Mouse (Mus musculus) telencephalon, adult 2 months (tissue): ENCODE results near the gene Klri1.
"Not testable (repeated sequence)": the region's sequence is repeated elsewhere in the genome, so short reads cannot be mapped to it uniquely, and the experiment has no call there.

Source experiments
- DNase-seq: peaks from one replicate; pipeline ENCODE4 v3.0.0-alpha.2; 2011; ENCODE audit warnings: low read depth, low spot score

Klri1 gene

DNA sequence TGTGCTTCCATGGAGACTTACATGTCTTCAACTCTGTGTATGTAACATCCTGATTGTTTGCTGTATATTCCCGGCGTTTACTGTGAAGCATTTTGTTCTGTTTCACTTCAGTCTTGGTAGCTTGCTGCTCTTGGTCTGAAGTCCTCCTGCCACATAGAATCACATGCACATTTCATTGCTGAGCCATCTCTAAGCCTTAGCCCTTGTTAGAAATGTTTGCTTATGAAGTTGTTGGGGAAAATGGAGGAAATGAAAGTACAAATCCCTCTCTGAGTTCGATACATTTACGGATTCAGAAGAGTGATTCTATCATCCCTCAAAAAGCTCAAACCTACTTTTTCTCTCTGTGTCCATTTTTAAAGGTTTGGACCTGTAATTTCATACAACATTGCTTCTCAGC, at the start of gene Klri1:
Gene Klri1 (minus strand): TSS at position 101 of the 400 bp plus-strand sequence.
- DNase-seq: no peak

DNA sequence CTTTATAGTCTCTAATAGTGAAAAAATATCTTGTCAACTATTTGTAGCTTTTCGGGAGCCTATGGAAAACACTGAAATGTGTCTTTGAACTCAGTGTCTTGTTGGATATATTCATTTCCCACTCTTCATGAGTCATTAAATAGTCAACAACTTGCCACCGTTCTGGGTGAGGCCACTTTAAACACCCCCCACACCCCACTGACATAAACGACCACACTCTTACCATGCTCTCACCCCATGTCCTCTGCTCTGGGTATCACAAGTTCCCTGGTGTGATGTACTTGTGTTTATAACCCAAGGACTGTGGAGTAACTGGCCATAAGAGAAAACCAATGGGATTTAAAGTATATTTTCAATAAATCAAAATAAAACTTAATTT, 30.7 kb upstream of the Klri1 start:
- DNase-seq: no peak

DNA sequence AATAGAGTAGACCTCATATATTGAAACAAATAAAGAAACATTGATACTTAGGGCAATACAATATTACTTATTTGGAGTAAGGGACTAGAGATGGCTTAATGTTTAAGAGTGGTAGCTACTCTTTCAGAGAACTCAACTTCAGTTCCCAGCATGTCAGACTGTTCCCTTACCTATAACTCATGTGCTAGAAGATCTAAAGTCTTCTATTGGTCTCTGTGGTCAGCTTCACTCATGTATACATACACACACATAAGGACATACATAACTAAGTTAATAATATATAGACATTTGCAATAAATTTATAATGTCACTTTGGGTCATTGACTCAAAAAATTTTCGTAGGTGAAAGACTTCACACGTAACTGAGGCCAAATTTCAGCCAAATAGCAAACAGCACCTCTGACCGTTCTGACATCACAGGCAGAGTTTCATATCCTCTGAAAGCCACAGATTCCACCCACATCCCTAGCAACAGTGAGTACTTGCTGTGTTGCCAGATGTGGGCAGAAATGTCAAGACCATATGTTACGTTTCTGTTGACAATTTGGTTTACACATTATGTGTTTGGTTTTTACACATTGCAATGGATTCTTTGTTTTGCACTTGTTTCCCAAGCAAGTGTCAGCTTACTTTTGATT, 30.2 kb upstream of the Klri1 start:
- no peak for DNase-seq

DNA sequence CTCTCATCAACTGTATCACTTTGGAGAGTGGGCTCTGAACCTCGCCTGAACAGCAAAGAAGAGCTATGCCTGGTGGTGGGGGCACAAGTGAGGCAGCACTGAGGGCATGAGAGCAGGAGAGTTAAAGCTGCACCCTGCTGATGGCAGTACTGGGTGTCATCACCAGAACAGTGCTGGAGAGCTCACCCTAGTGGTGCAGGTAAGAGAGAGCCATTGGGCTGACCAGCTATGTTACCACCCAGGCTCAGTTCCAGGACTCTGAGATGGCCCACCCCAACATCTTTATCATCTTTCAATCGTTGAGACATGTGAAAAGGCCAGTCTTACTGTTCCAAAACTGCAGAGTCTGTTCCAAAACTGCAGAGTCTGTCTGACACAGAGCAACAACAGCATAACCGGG, 29.2 kb upstream of the Klri1 start:
- DNase-seq: no peak

DNA sequence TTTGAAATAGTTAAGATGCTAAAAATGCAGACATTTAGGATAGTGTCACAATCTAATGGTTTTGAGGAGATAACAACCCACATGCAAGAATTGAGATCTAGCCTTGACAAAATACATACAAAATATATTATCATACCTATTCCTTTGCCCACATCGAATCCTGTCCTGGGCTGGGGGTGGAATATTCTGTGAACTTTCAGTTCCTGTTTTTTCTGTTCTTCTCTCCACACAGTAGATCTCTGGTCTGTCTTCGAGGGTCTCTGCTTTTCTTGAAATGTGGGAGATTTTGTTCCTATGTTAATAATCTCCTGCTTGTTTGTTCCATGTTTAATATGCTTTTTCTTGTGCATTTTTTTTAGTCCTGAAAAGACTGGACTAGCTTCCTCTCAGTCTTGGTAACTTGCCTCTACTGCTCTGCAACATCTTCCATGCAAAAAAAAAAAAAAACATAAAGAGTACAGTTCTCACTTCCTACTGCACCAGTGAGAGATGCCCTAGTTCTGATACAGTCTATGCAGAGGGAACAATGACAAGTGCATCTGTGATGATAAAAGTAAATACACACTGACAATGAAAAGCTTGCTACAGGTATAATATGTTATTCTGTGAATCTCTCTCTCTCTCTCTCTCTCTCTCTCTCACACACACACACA, 23.3 kb upstream of the Klri1 start, which contains the start of gene Klri2:
Gene Klri2 (minus strand): TSS at position 416 of the 653 bp plus-strand sequence.
- no peak for DNase-seq

DNA sequence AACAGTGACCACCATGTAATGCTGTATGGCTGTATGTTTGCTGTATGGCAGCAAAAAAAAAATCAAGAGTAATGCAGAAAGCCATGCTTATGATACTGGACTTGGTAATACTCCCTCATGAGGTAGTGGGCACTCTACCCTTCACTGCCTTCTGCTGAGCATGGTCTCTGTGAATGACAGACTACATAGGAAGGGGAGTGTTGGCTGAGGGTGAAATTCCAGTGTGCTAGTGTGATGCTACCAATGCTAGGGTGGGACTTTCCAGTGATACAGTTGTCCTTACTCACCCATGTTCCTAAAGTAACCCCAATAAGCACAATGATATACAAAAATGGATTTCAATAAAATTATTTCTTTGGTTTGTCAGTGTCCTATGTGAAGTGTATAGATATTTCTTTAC, 19.5 kb upstream of the Klri1 start:
- no peak for DNase-seq

DNA sequence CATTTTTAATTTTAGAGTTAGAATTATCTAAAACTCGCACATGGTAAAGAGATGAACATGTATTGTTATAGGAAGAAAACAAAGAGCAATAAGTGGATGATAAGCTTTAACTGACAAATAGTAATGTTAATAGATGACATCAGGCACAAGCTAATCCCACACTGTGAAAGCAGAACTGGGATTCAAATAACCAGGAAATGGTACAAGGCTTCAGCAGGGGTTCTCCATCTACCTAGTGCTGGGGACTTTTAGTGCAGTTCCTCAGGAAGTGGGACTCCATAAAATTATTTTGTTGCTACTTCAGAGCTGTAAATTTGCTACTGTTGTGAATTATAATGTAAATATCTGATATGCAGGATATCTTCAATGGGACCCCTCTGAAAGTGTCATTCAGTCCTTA, 10.3 kb upstream of the Klri1 start:
- DNase-seq: no peak

DNA sequence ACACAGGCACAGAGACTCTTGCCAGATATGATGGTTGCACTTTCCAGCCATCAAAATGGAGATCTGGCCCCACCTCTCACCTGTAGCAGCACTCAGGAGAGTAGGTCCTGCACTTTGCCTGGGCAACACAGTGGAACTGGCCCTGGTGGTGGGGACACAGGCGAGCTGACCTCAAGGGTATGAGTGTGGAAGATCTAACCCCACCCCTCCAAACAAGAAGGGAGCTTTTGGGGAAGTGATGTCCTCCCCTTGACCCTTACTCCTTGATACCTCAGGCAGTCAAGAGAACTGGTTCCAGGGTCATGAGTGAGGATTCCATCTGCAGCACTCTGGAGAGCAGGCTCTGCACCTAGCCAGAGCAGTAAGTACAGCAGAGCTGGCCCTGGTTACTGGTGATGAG, 4.5 kb upstream of the Klri1 start:
- DNase-seq: no peak

DNA sequence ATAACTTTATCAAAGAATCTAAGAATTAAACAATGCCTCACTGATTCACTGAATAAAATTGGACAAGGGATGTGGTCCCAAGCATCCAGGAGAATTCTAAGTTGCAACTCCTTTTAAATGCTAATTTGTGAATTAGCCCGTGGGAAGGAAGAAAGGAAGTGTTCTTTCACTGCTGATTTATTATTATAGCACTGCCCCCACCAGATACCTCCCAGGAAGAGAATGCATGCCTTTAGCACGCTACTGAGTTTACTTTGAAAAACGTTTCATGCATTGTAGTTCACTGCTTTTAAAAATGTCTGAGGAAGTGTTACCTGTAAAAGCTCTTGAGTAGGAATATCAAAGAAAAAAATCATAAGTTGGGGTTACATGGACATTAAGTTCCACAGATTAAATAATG, 3.6 kb upstream of the Klri1 start:
- no peak for DNase-seq

DNA sequence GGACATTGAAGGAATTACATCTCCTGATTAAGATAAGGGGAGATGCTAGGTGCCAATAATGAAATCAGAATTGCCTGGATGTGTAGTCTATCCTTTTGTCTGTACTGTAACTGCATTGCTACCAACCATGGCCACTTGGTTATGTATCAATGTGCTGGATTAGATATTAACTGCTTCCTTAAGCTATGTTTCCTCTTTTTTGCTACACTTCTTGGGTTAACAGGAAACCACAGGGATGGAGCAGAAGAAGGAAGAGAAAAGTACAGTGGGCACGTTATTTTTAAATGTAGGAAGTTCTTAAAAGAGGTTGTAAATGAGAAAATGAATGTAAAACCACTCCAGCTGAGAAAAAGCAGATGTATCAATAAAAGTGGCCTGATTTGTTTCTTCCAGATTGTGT, 3.4 kb downstream of the Klri1 start:
- DNase-seq: no peak

DNA sequence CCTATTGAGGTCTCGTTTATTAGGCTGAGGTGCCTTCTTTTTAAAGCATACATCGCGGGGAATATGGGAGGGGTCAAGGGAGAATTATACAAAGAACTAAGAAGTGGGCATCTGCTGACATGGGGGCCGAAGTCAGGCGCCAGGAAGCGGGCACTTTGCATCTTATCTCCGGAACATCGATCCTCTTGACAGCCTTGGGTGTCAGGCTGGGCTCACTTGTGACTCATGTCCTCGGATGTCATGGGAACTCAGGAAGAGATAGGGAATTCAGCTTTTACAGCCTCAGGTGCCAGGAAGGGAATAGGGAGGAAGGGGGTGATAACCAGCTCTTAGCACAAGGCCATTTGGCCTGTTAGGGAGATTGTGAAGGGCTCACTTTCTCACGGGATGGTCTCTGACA, 25.5 kb downstream of the Klri1 start:
- DNase-seq: not testable (repeated sequence)

DNA sequence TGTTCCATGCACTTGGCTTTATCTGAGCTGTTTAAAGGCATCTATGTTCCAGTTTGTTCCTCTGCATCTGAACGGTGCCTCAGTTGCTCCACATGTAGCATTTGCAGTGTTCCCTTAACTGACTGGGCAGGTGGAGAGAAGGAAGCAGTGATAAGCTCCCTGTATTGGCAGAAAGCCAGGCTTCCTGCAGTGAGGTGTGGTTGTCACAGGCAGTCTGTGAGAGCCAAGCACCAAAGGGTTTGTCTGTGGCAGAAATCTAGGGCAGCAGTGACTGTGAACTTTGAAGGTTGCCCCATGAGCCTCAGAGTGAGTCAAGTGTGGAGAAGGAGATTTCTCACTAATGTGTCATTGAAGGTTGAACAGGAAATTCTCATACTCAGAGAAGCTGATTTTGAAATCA, 36.6 kb downstream of the Klri1 start:
- DNase-seq: no peak

DNA sequence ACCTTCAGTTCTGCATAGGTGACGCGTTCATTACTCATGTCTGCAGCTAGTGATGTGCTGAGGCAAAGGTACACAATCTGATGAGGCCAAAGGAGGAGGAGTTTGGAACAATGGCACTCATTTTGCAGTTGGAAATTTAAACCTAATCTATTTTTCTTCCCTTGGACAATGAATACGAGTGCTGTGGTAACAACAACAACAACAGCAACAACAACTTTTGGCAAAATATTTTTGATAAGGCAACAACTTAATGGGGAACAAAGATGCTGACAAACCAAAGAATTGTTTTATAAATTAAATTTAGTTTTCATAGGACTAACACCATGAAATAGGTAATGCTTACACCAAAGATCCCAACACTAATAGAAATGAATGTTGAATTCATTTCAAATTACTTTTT, 38.1 kb downstream of the Klri1 start, which contains the start of gene Klrc1:
Gene Klrc1 (minus strand): TSS at position 101 of the 400 bp plus-strand sequence.
- DNase-seq: no peak

DNA sequence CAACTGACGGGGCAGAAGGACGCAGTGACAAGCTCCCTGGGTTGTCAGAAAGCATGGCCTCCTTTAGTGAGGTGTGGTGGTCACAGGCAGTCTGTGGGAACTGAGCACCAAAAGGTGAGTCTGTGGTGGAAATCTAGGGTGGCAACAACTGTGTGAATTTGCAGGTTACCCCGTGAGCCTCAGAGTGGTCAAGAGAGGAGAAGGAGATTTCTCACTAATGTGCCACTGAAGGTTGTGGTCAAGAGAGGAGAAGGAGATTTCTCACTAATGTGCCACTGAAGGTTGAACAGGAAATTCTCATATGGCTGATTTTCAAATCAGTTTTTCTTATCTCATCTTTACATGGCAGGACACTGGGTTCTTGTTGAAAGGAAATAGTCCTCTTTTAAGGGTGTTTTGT, 55.6 kb downstream of the Klri1 start:
- DNase-seq: not testable (repeated sequence)

DNA sequence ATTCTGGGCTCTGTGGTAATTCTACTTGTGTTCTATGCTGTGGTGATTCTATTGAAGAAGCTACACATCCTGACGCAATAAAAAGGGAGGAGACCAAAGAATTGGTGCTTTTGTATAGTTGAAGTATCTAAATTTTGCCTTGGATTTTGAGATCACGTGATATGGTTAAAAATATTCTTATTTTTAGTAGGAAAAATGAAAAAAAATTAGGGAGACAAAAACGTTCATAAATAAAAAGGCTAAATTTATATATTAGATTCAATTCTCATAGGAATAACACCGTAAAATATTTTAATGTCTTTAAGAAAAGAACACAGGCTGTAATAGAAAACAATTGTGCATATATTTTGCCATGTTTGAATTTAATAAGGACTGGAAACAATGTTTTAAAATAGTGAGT, 56.3 kb downstream of the Klri1 start, which contains the start of gene Klrc2:
Gene Klrc2 (minus strand): TSS at position 101 of the 400 bp plus-strand sequence.
- not testable (repeated sequence) for DNase-seq
